Mouse (Mus musculus): Measurements from ENCODE around the gene Mfsd2a.

DNA sequence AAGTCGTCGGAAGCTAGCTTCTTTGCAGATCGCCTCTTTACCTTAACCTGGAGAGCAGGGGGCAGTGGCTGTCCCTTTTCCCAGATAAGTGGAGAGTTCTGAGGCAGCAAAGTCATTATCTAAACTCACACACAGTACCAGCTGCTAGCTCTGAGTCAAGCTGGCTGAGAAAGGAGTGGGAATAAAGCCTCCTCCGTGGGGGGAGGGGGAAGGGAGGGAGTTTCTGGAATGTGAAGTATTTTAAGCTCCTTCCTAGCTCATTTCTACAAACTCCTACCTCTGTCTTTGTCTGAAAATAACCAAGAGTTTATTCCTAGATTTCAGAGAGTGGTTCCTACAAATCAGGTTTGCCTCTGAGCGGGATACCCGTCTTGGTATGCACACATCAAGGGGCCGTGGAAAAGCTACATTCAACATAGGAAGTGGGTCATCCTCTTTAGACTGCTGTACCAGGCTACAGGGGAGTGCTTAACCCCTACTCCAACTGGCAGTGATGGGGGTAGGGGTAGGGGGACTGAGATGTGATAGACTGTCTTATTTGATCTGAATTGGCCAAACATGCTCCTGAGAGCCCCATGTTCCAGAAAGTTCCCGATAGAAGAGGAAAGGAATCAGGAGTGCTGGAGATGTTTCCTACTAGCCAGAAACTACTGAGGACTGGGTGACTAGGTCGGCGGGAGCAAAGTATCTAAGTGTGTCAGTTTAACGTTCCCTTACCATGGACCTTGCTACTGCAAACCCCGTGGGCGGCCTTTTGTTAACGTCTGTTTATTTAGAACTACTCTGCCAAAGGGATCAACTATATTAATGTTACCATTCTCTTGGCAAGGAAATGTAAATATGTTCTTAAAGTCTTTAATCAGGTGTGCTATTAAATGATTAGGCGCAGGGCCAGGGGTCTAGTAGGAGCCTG lies 44.3 kb upstream of the Mfsd2a start:
- TF ChIP-seq E2F4 (IDR thresholded peaks at IDR 0.05; ENCODE audit: insufficient read depth), result no peak
- TF ChIP-seq POLR2A (IDR thresholded peaks at IDR 0.05; ENCODE audit: insufficient read length, low read depth), result no peak
- no peak for TF ChIP-seq TCF12 (IDR thresholded peaks at IDR 0.05; ENCODE audit: insufficient read depth, poor library complexity, severe bottlenecking)
- TF ChIP-seq MAX (IDR thresholded peaks at IDR 0.05; ENCODE audit: low read depth), result no peak
- TF ChIP-seq CEBPB (IDR thresholded peaks at IDR 0.05; ENCODE audit: insufficient read depth, poor library complexity, severe bottlenecking), result no peak
- TF ChIP-seq POLR2AphosphoS2 (IDR thresholded peaks at IDR 0.05; ENCODE audit: insufficient read length, low read depth), result no peak
- TF ChIP-seq MYOD1 (IDR thresholded peaks at IDR 0.05; ENCODE audit: control insufficient read depth in 1 of 3, insufficient read length in 2 of 3, low read depth in 2 of 3), result peak; percentile 6 to 68 (median 28)
- no peak for TF ChIP-seq USF1 (IDR thresholded peaks at IDR 0.05; ENCODE audit: low read depth)

All from myocyte (in vitro differentiated cells).